Mouse (Mus musculus) adrenal gland, postnatal 25 days (tissue): ENCODE measurements around the gene Pbxip1. TPM values are rescaled to one million over a fixed set of nuclear protein-coding genes. Genes with fewer than 3 reads are reported as not detected.

ENCODE experiments used
- DNase-seq: peaks from one replicate; pipeline ENCODE4 v3.0.0; 2021; ENCODE audit warnings: mixed read lengths
- total RNA-seq: library from RNA; stranded (reverse); gene quantifications from 2 replicates; pipeline ENCODE4 v1.2.3, GENCODE M21; 2021

Pbxip1 gene
- total RNA-seq, 1 experiment from 2014 or later = 51.1 TPM

DNA sequence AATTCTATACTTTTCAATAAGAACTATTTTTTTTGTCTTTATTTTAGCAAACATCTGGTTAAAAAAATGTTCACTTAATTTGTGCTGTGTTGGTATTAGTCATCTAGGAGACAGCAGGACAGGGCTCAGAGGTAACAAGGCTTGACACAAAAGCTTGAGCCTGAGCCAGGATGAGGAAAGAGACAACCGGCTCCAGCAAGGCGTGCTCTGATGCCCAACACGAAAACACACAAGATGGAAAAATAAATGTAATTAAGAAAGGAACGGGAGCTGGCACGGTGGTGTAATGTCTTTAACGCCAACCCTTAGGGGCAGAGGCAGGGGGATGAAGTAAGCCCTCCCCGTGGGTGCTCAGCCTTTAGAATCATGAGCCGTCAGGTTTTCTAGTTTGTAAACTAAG is 49.6 kb downstream of the Pbxip1 start:
- DNase-seq = no peak

DNA sequence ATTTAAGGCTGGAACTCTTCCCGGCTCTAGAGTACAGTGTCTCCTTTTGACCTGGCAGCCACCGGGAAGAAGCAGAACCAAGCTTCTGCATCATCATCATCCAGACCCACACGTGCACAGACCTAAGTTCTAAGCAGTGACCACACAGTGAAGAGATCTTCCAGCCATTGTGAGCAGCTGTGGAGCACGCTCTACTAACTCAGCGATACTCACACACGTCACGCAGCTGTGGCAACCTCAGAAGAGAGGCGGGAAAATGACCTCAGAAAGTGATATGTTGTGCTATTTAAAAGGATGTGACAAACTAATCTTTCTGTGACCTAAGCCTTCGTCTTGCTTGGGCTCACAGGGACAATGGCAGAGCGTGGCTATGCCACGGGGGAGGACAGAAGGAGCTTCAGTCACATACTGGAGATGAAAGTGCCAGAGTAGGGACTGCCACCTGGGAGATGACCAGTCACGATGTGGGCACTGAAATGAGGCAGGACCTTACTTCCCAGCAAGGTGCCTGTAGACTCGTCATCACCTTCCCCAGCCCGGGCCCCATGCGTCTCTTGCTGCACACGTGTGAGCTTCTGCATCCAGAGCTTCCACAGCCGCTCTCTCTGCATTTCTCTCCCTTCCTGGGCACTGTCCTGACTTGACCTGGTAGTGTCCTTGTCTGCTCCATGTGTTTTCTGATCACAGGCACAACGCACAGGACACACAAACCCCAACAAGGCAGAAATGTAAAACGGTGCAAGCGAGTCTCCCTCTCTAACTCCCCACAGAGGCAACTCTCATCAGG is 50.6 kb downstream of the Pbxip1 start:
- no peak for DNase-seq

DNA sequence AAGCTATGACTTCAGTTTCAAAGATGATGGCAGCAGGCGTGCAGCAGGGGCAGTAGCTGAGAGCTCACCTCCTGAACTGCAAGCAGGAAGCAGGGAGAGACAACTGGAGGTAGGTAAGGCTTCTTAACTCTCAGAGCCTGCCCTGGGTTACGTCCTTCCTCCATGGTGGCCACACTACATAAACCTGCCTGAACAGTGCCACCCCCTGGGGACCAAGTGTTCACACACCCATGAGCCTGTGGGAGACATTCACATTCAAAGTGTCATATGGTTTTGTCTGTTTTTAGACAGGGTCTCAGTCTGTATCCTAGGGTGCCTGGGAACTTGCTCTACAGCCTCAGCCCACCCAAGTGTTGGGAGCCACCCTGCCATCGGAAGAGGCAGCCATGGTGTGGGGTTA is 54.3 kb downstream of the Pbxip1 start:
- no peak for DNase-seq

DNA sequence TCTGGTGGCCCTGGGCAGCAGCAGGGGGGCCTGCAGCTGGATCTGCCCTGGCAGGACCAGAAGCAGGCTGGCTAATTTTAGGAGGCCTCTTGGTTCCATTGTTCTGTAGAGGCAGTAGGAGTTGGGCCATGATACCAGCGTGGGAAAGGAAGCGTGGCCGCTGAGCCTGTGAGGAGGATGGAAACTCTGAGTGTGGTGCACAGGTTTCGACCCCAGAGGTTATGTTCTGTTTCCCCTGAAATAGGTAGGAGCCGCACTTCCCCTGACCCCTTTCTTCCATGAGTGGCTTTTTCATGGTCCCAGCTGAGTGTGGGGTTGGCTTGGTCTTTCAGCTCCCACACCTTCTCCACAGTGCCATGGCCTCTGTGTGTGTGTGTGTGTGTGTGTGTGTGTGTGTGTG is 55.1 kb downstream of the Pbxip1 start:
- no peak for DNase-seq

DNA sequence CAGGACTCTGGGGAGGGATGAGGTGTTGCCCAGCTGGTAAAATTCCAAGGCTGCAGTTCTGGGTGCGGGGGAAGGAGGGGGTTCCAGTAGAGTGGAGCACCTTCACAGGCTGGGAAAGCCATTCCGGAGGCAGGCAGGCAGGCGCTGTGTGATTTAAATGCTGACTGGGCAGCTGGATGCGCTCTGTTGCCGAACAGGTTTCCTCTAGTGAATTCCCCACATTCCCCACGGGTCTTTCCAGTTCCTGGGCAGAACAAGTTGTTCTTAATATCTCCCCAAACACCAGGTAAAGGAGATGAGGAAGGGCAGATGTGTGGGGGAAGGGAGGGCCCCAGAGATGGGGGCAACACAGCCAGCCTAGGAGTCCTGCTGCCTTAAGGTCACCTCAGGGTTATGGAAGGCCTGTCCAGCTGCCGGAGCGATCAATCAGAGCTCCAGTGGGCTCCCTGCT is 56.2 kb downstream of the Pbxip1 start:
- no peak for DNase-seq

DNA sequence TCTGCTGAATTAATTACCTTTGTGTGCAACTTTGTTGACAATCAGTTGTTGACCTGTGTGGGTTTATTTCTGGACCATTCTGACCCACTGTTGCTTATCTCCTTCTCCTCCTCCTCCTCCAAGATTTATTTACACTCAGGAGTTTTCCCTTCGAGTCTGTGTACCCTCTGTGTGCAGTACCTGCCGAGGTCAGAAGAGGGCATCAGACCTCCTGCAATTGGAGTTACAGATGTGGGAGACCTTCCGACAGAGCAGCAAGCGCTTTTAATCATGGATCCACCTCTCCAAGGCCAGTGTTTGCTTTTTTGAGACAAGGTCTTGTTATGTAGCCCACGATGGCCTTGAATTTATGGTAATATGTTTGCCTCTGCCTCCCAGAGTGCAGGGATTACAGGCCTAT is 58.1 kb downstream of the Pbxip1 start:
- no peak for DNase-seq

DNA sequence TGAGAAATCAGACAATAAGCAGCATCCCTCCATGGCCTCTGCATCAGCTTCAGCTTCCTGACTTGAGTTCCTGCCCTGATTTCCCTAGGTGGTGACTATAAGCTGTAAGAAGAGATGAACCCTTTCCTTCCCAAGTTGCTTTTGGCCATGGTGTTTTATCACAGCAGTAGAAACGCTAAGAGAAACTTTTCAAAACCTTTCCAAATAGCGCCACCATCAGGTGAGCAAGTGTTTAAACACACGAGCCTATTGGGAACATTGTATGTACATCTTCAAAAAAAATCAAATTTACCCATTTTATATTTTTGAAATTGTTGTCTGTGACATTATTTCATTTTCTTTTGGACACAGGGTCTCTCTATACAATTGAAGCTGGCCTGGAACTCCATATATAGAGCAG is 59.9 kb downstream of the Pbxip1 start:
- no peak for DNase-seq

DNA sequence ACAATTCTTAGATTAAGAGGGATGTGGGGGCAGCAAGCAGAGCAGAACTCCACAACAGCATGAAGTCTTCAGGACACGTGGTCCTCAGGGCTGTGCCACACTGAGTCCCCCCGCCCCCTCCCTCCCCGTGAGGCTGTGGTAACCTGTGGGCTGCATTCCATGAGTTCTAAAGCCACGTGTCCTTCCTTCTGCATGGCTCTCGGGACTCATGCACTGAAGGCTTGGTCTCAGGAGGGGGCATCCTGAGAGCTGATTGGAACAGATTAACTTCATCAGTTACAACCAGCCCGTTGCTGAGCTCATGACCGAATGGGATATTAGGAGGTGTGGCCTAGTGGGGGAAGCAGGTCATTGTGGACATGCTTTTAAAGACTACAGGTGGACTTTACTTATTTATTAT is 63.2 kb downstream of the Pbxip1 start:
- DNase-seq = no peak

Other genes with a start within 250 kb of the Pbxip1 start
- gene Gba, start 233.8 kb upstream of the Pbxip1 start, total RNA-seq = 72.4 and 79.0 TPM in 2 replicates
- 6.1 and 8.7 TPM in 2 replicates for gene Thbs3, start 221.5 kb upstream of the Pbxip1 start, total RNA-seq
- gene Mtx1, start 209.6 kb upstream of the Pbxip1 start, total RNA-seq = 143 and 154 TPM in 2 replicates
- gene Muc1, start 207.6 kb upstream of the Pbxip1 start, total RNA-seq = not detected in 2 replicates
- 126 and 127 TPM in 2 replicates for gene Krtcap2, start 190.7 kb upstream of the Pbxip1 start, total RNA-seq
- gene Trim46, start 190.4 kb upstream of the Pbxip1 start, total RNA-seq = 2.6 and 3.2 TPM in 2 replicates
- gene Dpm3, start 177.3 kb upstream of the Pbxip1 start, total RNA-seq = 106 and 137 TPM in 2 replicates
- 44.7 and 51.4 TPM in 2 replicates for gene Slc50a1, start 166.1 kb upstream of the Pbxip1 start, total RNA-seq
- 11.6 and 17.2 TPM in 2 replicates for gene Efna1, start 155.6 kb upstream of the Pbxip1 start, total RNA-seq
- 0.27 TPM in 1 of 2 replicates, not detected in the other for gene Efna3, start 113.7 kb upstream of the Pbxip1 start, total RNA-seq
- 1.7 TPM in 1 of 2 replicates, not detected in the other for gene Efna4, start 98.7 kb upstream of the Pbxip1 start, total RNA-seq
- 50.4 and 65.1 TPM in 2 replicates for gene Adam15, start 86.7 kb upstream of the Pbxip1 start, total RNA-seq
- gene Dcst2, start 74.7 kb upstream of the Pbxip1 start, total RNA-seq = 0.38 and 0.76 TPM in 2 replicates
- gene Dcst1, start 71.5 kb upstream of the Pbxip1 start, total RNA-seq = 0.55 TPM in 1 of 2 replicates, not detected in the other
- 98.2 and 110 TPM in 2 replicates for gene Zbtb7b, start 41.9 kb upstream of the Pbxip1 start, total RNA-seq
- gene Lenep, start 33.9 kb upstream of the Pbxip1 start, total RNA-seq = 3.1 TPM in 1 of 2 replicates, not detected in the other
- gene Flad1, start 24.8 kb upstream of the Pbxip1 start, total RNA-seq = 34.7 and 35.4 TPM in 2 replicates
- 24.8 and 26.2 TPM in 2 replicates for gene Cks1b, start 18.3 kb upstream of the Pbxip1 start, total RNA-seq
- 74.4 and 101 TPM in 2 replicates for gene Shc1, start 18.3 kb upstream of the Pbxip1 start, total RNA-seq
- 38.6 and 46.8 TPM in 2 replicates for gene Pygo2, start 6.5 kb upstream of the Pbxip1 start, total RNA-seq
- gene Pmvk, start 17.8 kb downstream of the Pbxip1 start, total RNA-seq = 31.7 and 53.8 TPM in 2 replicates
- gene Kcnn3, start 83.5 kb downstream of the Pbxip1 start, total RNA-seq = 4.1 and 5.5 TPM in 2 replicates